In the genomic region with DNA sequence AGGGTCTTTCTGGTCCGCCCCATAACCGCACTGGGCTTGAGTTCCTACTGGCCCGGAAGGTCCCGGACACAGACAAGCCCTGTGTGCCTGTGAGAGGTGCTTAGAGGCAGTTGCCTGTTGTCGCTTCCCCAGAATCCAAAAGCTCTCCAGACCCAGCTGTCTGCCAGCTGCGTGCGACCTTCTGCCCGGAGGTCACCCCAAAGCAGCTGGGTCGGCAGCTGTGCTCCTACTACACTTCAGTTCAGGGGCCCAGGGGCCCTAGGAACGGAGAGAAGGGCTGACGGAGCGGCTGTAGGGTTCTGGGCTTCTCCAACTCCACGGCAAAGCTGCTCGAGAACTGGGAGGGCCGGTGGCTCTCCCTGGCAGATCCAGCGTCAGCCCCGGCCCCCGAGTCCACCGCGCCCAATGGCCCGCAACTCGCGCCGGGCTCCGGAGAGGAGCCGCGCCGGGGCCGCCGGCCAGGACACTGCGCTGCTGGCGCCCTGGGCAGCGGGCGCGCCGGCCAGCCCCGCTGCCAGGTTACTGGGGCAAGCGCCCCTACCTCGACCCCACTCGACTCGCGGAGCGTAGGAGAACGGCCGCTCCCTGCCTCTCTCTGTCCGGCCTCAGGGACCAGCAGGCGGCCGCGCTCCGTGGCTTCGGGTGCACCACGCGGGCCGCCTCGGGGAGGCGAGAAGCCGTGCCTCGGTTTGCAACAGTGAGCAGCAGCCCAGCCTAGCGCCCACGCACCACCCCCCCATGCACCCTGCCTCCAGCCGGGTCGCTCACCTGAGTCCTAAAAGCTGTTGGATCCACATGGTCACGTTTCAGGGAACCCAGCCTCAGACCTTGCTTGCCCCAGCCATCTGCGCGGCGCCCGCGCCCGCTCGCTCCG, we compare ENCODE assay signal across 8 mouse cellular contexts. TPM values are rescaled to one million over a fixed set of nuclear protein-coding genes. Genes with fewer than 3 reads are reported as not detected.
A peak's percentile ranks its signal among the peaks of the same experiment; 100 is the strongest.
DNase-seq lines count a peak whose midpoint lies in the region; ATAC-seq and TF ChIP-seq lines count a peak whose summit lies in the region.

No protein-coding gene starts in this region.

- TF ChIP-seq POLR2A in cortical plate, adult 2 months (IDR thresholded peaks at IDR 0.05; ENCODE audit: extremely low read depth, insufficient read depth, low read length): no peak

- H3K9ac ChIP-seq in kidney, embryonic 15.5 days: peak overlapping the region; percentile 43
- H3K9ac ChIP-seq in midbrain, embryonic 15.5 days: peak overlapping the region; percentile 80

- peaks cover 39% of the 10 kb centered on the region for H3K4me1 ChIP-seq in kidney, embryonic 15.5 days
- peaks cover 2% of the 10 kb centered on the region; the same call in 1 of the 2 replicates for H3K4me1 ChIP-seq in cortical plate, adult 2 months (ENCODE audit: control insufficient read depth, insufficient read depth, low read length)
- H3K4me1 ChIP-seq in hindbrain, embryonic 10.5 days (replicated peaks): peaks cover 86% of the 10 kb centered on the region
- H3K4me1 ChIP-seq in midbrain, embryonic 15.5 days: peaks cover 73% of the 10 kb centered on the region

- H3K4me3 ChIP-seq in kidney, embryonic 15.5 days (replicated peaks): peak overlapping the region; percentile 53
- peak overlapping the region; percentile 59 for H3K4me3 ChIP-seq in cortical plate, adult 2 months (ENCODE audit: insufficient read depth, low read length)
- peak overlapping the region; percentile 72 for H3K4me3 ChIP-seq in hindbrain, embryonic 10.5 days
- peak overlapping the region; percentile 78 for H3K4me3 ChIP-seq in midbrain, embryonic 15.5 days

- H3K27me3 ChIP-seq in kidney, embryonic 15.5 days: peaks cover 94% of the 10 kb centered on the region
- H3K27me3 ChIP-seq in hindbrain, embryonic 10.5 days (ENCODE audit: insufficient read depth, poor library complexity, severe bottlenecking): peaks cover 75% of the 10 kb centered on the region
- H3K27me3 ChIP-seq in midbrain, embryonic 15.5 days (replicated peaks): no peaks in the 10 kb centered on the region

- TF ChIP-seq CTCF in cortical plate, adult 2 months (IDR thresholded peaks at IDR 0.05; ENCODE audit: extremely low read depth, insufficient read depth, low read length): no peak

- H3K9me3 ChIP-seq in kidney, embryonic 15.5 days (replicated peaks): no peaks in the 10 kb centered on the region
- H3K9me3 ChIP-seq in hindbrain, embryonic 10.5 days: no peaks in the 10 kb centered on the region
- no peaks in the 10 kb centered on the region for H3K9me3 ChIP-seq in midbrain, embryonic 15.5 days

- ATAC-seq in kidney, embryonic 15.5 days (replicated peaks; ENCODE audit: low FRiP score): peak; percentile 16; the same call in 1 of the 2 replicates
- no peak for ATAC-seq in midbrain, embryonic 15.5 days (replicated peaks)
- ATAC-seq in monocyte, adult 5-6 weeks (replicated peaks; ENCODE audit: insufficient number of reproducible peaks, low FRiP score, low TSS enrichment, poor library complexity, severe bottlenecking): no peak

- H3K27ac ChIP-seq in kidney, embryonic 15.5 days: no peak overlapping the region
- H3K27ac ChIP-seq in cortical plate, adult 2 months (ENCODE audit: insufficient read depth, low read length): peak overlapping the region; percentile 79
- H3K27ac ChIP-seq in hindbrain, embryonic 10.5 days: peak overlapping the region; percentile 88
- H3K27ac ChIP-seq in midbrain, embryonic 15.5 days: peak overlapping the region; percentile 79

- H3K36me3 ChIP-seq in kidney, embryonic 15.5 days: no peaks in the 10 kb centered on the region
- no peaks in the 10 kb centered on the region for H3K36me3 ChIP-seq in hindbrain, embryonic 10.5 days
- H3K36me3 ChIP-seq in midbrain, embryonic 15.5 days (replicated peaks): no peaks in the 10 kb centered on the region

- under 1% methylated on average over 71 of the region's 71 CpGs for WGBS in kidney, embryonic 15.5 days
- 1% methylated on average over 71 of the region's 71 CpGs for WGBS in hindbrain, embryonic 10.5 days
- under 1% methylated on average over 70 of the region's 71 CpGs for WGBS in midbrain, embryonic 15.5 days

- DNase-seq in kidney, postnatal 25 days: no peak
- peak; percentile 59 for DNase-seq in hindbrain, embryonic 10.5 days (ENCODE audit: low spot score)
- DNase-seq in left cerebral cortex, adult 8-10 months (ENCODE audit: low spot score in 2 of 2): no peak
- no peak for DNase-seq in cerebellum, postnatal 36 days

- H3K4me2 ChIP-seq in kidney, embryonic 15.5 days: peak overlapping the region; percentile 85
- H3K4me2 ChIP-seq in midbrain, embryonic 15.5 days: peak overlapping the region; percentile 93

RNA-seq across cellular contexts. Expression of gene Ajap1, which starts 1.0 kb away (rescaled TPM):
- polyA plus RNA-seq in kidney, embryonic 15.5 days (2015; fragmentation: Nextera tagmentation; extraction: Ambion mirVana): 2.1 and 2.6 TPM in 2 replicates
- polyA plus RNA-seq in cortical plate, adult 2 months (2012; rRNA removed): 29.2 and 30.2 TPM in 2 replicates
- 2.6 and 3.5 TPM in 2 replicates for polyA plus RNA-seq in hindbrain, embryonic 10.5 days (2016; fragmentation: Nextera tagmentation; extraction: Ambion mirVana)
- polyA plus RNA-seq in midbrain, embryonic 15.5 days (2015; fragmentation: Nextera tagmentation; extraction: Ambion mirVana): 12.3 and 13.2 TPM in 2 replicates
- not detected in 3 replicates for total RNA-seq in monocyte, adult 5-6 weeks (2017)
- total RNA-seq in left cerebral cortex, adult 8-10 months (2022): 10 to 100 TPM; 45.9 to 58.5 (median 52.9) TPM
